Mouse (Mus musculus): ENCODE data around the gene Cnnm2. TPM values are rescaled to one million over a fixed set of nuclear protein-coding genes. Genes with fewer than 3 reads are reported as not detected.
A peak's percentile ranks its signal among the peaks of the same experiment; 100 is the strongest.

Cnnm2 gene
- polyA plus RNA-seq, 1 experiment from 2014 or later: 4.2 TPM

GRCm38 (mm10) chr19:46865381-46865780 lies 104.0 kb downstream of the Cnnm2 start:
- 80% methylated on average over 4 of the region's 4 CpGs for WGBS

GRCm38 (mm10) chr19:46869049-46869448 lies 107.7 kb downstream of the Cnnm2 start:
- DNase-seq (ENCODE audit: low spot score) (no peak), ATAC-seq (ENCODE audit: low read depth) (no peak)
- no peaks in the 10 kb centered on the region for H3K36me3 ChIP-seq (ENCODE audit: control insufficient read depth, insufficient read depth, low read length)
- no peak overlapping the region for H3K27ac ChIP-seq (replicated peaks; ENCODE audit: low read depth, low read length)
- H3K9me3 ChIP-seq (ENCODE audit: control insufficient read depth, low read length): no peaks in the 10 kb centered on the region
- H3K4me1 ChIP-seq (ENCODE audit: control insufficient read depth, insufficient read depth, low read length): 0 out of 2 replicates have a peak, but pooled peaks cover 5% of the 10 kb centered on the region
- H3K27me3 ChIP-seq (replicated peaks; ENCODE audit: control insufficient read depth, insufficient read depth, low read length): no peaks in the 10 kb centered on the region
- 48% methylated on average over 11 of the region's 11 CpGs for WGBS
- no peak overlapping the region for H3K4me3 ChIP-seq (ENCODE audit: low read depth, low read length)
- H3K9ac ChIP-seq (ENCODE audit: low read depth, low read length): no peak overlapping the region
- H3K4me2 ChIP-seq (ENCODE audit: low read depth, low read length): no peak overlapping the region

More at GRCm38 (mm10) chr19:46865381-46865780, 104.0 kb downstream of the Cnnm2 start:
- H3K27ac ChIP-seq (replicated peaks; ENCODE audit: low read depth, low read length): no peak overlapping the region
- ATAC-seq (ENCODE audit: low read depth): no peak
- no peak overlapping the region for H3K9ac ChIP-seq (ENCODE audit: low read depth, low read length)
- H3K4me1 ChIP-seq (ENCODE audit: control insufficient read depth, insufficient read depth, low read length): 0 out of 2 replicates have a peak, but pooled peaks cover 5% of the 10 kb centered on the region
- no peaks in the 10 kb centered on the region for H3K36me3 ChIP-seq (ENCODE audit: control insufficient read depth, insufficient read depth, low read length)
- DNase-seq (ENCODE audit: low spot score): no peak
- H3K4me3 ChIP-seq (ENCODE audit: low read depth, low read length): no peak overlapping the region
- H3K27me3 ChIP-seq (replicated peaks; ENCODE audit: control insufficient read depth, insufficient read depth, low read length): no peaks in the 10 kb centered on the region
- H3K4me2 ChIP-seq (ENCODE audit: low read depth, low read length): no peak overlapping the region
- H3K9me3 ChIP-seq (ENCODE audit: control insufficient read depth, low read length): no peaks in the 10 kb centered on the region

GRCm38 (mm10) chr19:46869526-46869925 lies 108.1 kb downstream of the Cnnm2 start:
- Histone ChIP-seq H3K4me1 (ENCODE audit: control insufficient read depth, insufficient read depth, low read length) (0 out of 2 replicates have a peak, but pooled peaks cover 5% of the 10 kb centered on the region), H3K9me3 (ENCODE audit: control insufficient read depth, low read length) (no peaks in the 10 kb centered on the region), H3K36me3 (ENCODE audit: control insufficient read depth, insufficient read depth, low read length) (no peaks in the 10 kb centered on the region), H3K9ac (ENCODE audit: low read depth, low read length) (no peak overlapping the region), H3K27me3 (replicated peaks; ENCODE audit: control insufficient read depth, insufficient read depth, low read length) (no peaks in the 10 kb centered on the region), H3K27ac (replicated peaks; ENCODE audit: low read depth, low read length) (no peak overlapping the region), H3K4me2 (ENCODE audit: low read depth, low read length) (no peak overlapping the region), H3K4me3 (ENCODE audit: low read depth, low read length) (no peak overlapping the region)
- 9% methylated on average over 6 of the region's 6 CpGs for WGBS
- peak; percentile 86 for DNase-seq (ENCODE audit: low spot score)
- ATAC-seq (ENCODE audit: low read depth): peak; percentile 65

GRCm38 (mm10) chr19:46871096-46871495 lies 109.7 kb downstream of the Cnnm2 start:
- Histone ChIP-seq H3K9ac (ENCODE audit: low read depth, low read length) (no peak overlapping the region), H3K36me3 (ENCODE audit: control insufficient read depth, insufficient read depth, low read length) (no peaks in the 10 kb centered on the region), H3K9me3 (ENCODE audit: control insufficient read depth, low read length) (no peaks in the 10 kb centered on the region), H3K27ac (replicated peaks; ENCODE audit: low read depth, low read length) (no peak overlapping the region), H3K4me1 (ENCODE audit: control insufficient read depth, insufficient read depth, low read length) (0 out of 2 replicates have a peak, but pooled peaks cover 5% of the 10 kb centered on the region), H3K4me2 (ENCODE audit: low read depth, low read length) (no peak overlapping the region), H3K27me3 (replicated peaks; ENCODE audit: control insufficient read depth, insufficient read depth, low read length) (no peaks in the 10 kb centered on the region), H3K4me3 (ENCODE audit: low read depth, low read length) (no peak overlapping the region)
- ATAC-seq (ENCODE audit: low read depth): no peak
- 94% methylated on average over 4 of the region's 4 CpGs for WGBS
- DNase-seq (ENCODE audit: low spot score): no peak

- H3K4me1 ChIP-seq (ENCODE audit: control insufficient read depth, insufficient read depth, low read length): 0 out of 2 replicates have a peak, but pooled peaks cover 5% of the 10 kb centered on the region
- no peak overlapping the region for H3K4me3 ChIP-seq (ENCODE audit: low read depth, low read length)
- no peaks in the 10 kb centered on the region for H3K36me3 ChIP-seq (ENCODE audit: control insufficient read depth, insufficient read depth, low read length)
- no peaks in the 10 kb centered on the region for H3K9me3 ChIP-seq (ENCODE audit: control insufficient read depth, low read length)
- WGBS: 65% methylated on average over 7 of the region's 7 CpGs
- no peak for DNase-seq (ENCODE audit: low spot score)
- H3K4me2 ChIP-seq (ENCODE audit: low read depth, low read length): no peak overlapping the region
- no peak overlapping the region for H3K27ac ChIP-seq (replicated peaks; ENCODE audit: low read depth, low read length)
- ATAC-seq (ENCODE audit: low read depth): no peak
- no peak overlapping the region for H3K9ac ChIP-seq (ENCODE audit: low read depth, low read length)
- no peaks in the 10 kb centered on the region for H3K27me3 ChIP-seq (replicated peaks; ENCODE audit: control insufficient read depth, insufficient read depth, low read length)
These were observed 110.3 kb downstream of the Cnnm2 start for GRCm38 (mm10) chr19:46871651-46872050.

- H3K36me3 ChIP-seq (ENCODE audit: control insufficient read depth, insufficient read depth, low read length): no peaks in the 10 kb centered on the region
- no peaks in the 10 kb centered on the region for H3K27me3 ChIP-seq (replicated peaks; ENCODE audit: control insufficient read depth, insufficient read depth, low read length)
- ATAC-seq (ENCODE audit: low read depth) (no peak), DNase-seq (ENCODE audit: low spot score) (no peak)
- WGBS: 76% methylated on average over 3 of the region's 3 CpGs
- H3K27ac ChIP-seq (replicated peaks; ENCODE audit: low read depth, low read length): no peak overlapping the region
- peaks cover 5% of the 10 kb centered on the region; the same call in 1 of the 2 replicates for H3K4me1 ChIP-seq (ENCODE audit: control insufficient read depth, insufficient read depth, low read length)
- no peak overlapping the region for H3K4me3 ChIP-seq (ENCODE audit: low read depth, low read length)
- no peak overlapping the region for H3K4me2 ChIP-seq (ENCODE audit: low read depth, low read length)
- no peaks in the 10 kb centered on the region for H3K9me3 ChIP-seq (ENCODE audit: control insufficient read depth, low read length)
- H3K9ac ChIP-seq (ENCODE audit: low read depth, low read length): no peak overlapping the region
These were observed 112.5 kb downstream of the Cnnm2 start for GRCm38 (mm10) chr19:46873924-46874323.

GRCm38 (mm10) chr19:46875790-46876189 lies 114.4 kb downstream of the Cnnm2 start:
- Histone ChIP-seq H3K36me3 (ENCODE audit: control insufficient read depth, insufficient read depth, low read length) (no peaks in the 10 kb centered on the region), H3K9me3 (ENCODE audit: control insufficient read depth, low read length) (no peaks in the 10 kb centered on the region), H3K27ac (replicated peaks; ENCODE audit: low read depth, low read length) (no peak overlapping the region), H3K4me1 (ENCODE audit: control insufficient read depth, insufficient read depth, low read length) (no peaks in the 10 kb centered on the region; the same call in 1 of the 2 replicates), H3K27me3 (replicated peaks; ENCODE audit: control insufficient read depth, insufficient read depth, low read length) (no peaks in the 10 kb centered on the region), H3K4me3 (ENCODE audit: low read depth, low read length) (no peak overlapping the region), H3K9ac (ENCODE audit: low read depth, low read length) (no peak overlapping the region), H3K4me2 (ENCODE audit: low read depth, low read length) (no peak overlapping the region)
- peak; percentile 73 for ATAC-seq (ENCODE audit: low read depth)
- DNase-seq (ENCODE audit: low spot score): peak; percentile 72
- 41% methylated on average over 12 of the region's 12 CpGs for WGBS

- no peak overlapping the region for H3K4me3 ChIP-seq (ENCODE audit: low read depth, low read length)
- H3K4me2 ChIP-seq (ENCODE audit: low read depth, low read length): no peak overlapping the region
- peaks cover 11% of the 10 kb centered on the region for H3K36me3 ChIP-seq (ENCODE audit: control insufficient read depth, insufficient read depth, low read length)
- ATAC-seq (ENCODE audit: low read depth) (no peak), DNase-seq (ENCODE audit: low spot score) (no peak)
- WGBS: 82% methylated on average over 13 of the region's 13 CpGs
- no peak overlapping the region for H3K9ac ChIP-seq (ENCODE audit: low read depth, low read length)
- H3K4me1 ChIP-seq (ENCODE audit: control insufficient read depth, insufficient read depth, low read length): no peaks in the 10 kb centered on the region; the same call in 1 of the 2 replicates
- no peaks in the 10 kb centered on the region for H3K27me3 ChIP-seq (replicated peaks; ENCODE audit: control insufficient read depth, insufficient read depth, low read length)
- H3K9me3 ChIP-seq (ENCODE audit: control insufficient read depth, low read length): no peaks in the 10 kb centered on the region
- no peak overlapping the region for H3K27ac ChIP-seq (replicated peaks; ENCODE audit: low read depth, low read length)
These were observed 116.5 kb downstream of the Cnnm2 start for GRCm38 (mm10) chr19:46877886-46878285.

GRCm38 (mm10) chr19:46878346-46878745 lies 117.0 kb downstream of the Cnnm2 start:
- peak; percentile 69 for DNase-seq (ENCODE audit: low spot score)
- WGBS: 53% methylated on average over 13 of the region's 13 CpGs

More at GRCm38 (mm10) chr19:46878346-46878745, 117.0 kb downstream of the Cnnm2 start:
- Histone ChIP-seq H3K36me3 (ENCODE audit: control insufficient read depth, insufficient read depth, low read length) (peaks cover 13% of the 10 kb centered on the region), H3K9me3 (ENCODE audit: control insufficient read depth, low read length) (no peaks in the 10 kb centered on the region), H3K27ac (replicated peaks; ENCODE audit: low read depth, low read length) (no peak overlapping the region), H3K4me1 (ENCODE audit: control insufficient read depth, insufficient read depth, low read length) (no peaks in the 10 kb centered on the region; the same call in 1 of the 2 replicates), H3K4me3 (ENCODE audit: low read depth, low read length) (no peak overlapping the region), H3K4me2 (ENCODE audit: low read depth, low read length) (no peak overlapping the region), H3K9ac (ENCODE audit: low read depth, low read length) (no peak overlapping the region), H3K27me3 (replicated peaks; ENCODE audit: control insufficient read depth, insufficient read depth, low read length) (no peaks in the 10 kb centered on the region)
- ATAC-seq (ENCODE audit: low read depth): no peak

Measured in embryonic facial prominence, embryonic 14.5 days (tissue).